Mouse (Mus musculus) megakaryocyte, embryonic 14.5 days (primary cell): Measurements from ENCODE around the gene Aunip. TPM values are rescaled to one million over a fixed set of nuclear protein-coding genes. Genes with fewer than 3 reads are reported as not detected.

Experiments used
- H3K27me3 ChIP-seq: replicated peaks from 2 replicates; pipeline ENCODE3; 2012; ENCODE audit warnings: inconsistent platforms
- H3K36me3 ChIP-seq: replicated peaks from 2 replicates; pipeline ENCODE3; 2012; ENCODE audit warnings: low read length, inconsistent platforms, mixed read lengths
- H3K4me1 ChIP-seq: 2 replicates; pipeline ENCODE4 v1.6.1; 2012; ENCODE audit warnings: inconsistent platforms
- H3K4me3 ChIP-seq: replicated peaks from 2 replicates; pipeline ENCODE3; 2012; ENCODE audit warnings: moderate library complexity, mild to moderate bottlenecking, inconsistent platforms
- H3K9me3 ChIP-seq: 2 replicates; pipeline ENCODE4 v1.6.1; 2012; ENCODE audit warnings: inconsistent platforms
- FLI1 ChIP-seq: IDR thresholded peaks from 2 replicates; pipeline ENCODE4 v1.6.1; 2012; ENCODE audit warnings: low read length, inconsistent platforms, mixed read lengths
- GATA1 ChIP-seq: IDR thresholded peaks from 3 replicates; pipeline ENCODE4 v1.6.1; 2012; ENCODE audit warnings: mixed read lengths, low read length, inconsistent platforms, borderline replicate concordance
- polyA plus RNA-seq: library from polyadenylated mRNA; stranded (reverse); fragments of >175 nt; gene quantifications from 2 replicates; pipeline ENCODE4 v1.2.3, GENCODE M21; 2012; ENCODE audit warnings: low replicate concordance; ENCODE audit not compliant: insufficient read depth

Aunip gene
- polyA plus RNA-seq: 0.54 TPM in 1 of 2 replicates, not detected in the other

DNA sequence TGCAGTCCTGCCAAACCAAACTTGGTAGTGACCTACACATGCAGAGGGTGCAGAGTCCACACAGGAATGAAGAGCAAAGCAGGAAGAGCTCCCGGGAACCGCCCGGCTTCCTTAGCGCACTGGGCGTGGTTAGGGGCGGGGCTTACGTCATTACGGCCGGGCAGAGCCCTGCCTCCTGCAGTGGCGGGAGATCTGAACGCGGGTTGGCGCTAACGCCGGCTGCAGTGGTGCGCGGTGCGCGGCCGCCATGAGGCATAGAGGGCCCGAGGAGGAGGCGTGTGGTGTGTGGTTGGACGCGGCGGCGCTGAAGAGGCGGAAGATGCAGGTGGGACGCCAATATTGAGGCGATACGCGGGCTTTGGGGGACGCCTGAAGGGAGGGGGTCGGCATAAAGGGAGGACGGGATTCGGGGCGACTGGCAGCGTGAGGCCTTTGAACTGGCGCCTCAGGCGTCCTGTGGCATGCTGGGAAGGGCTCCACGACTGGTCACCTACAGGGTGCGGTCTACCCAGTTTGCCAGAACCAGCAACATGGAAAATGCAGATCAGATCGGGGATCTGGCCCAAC lies at the start of gene Aunip:
Gene Aunip (plus strand): TSS at position 155 of the 567 bp plus-strand sequence.
- no peak for TF ChIP-seq GATA1
- no peak for TF ChIP-seq FLI1
- Histone ChIP-seq H3K27me3 (no peaks in the 10 kb centered on the region), H3K4me1 (peaks cover 56% of the 10 kb centered on the region)

DNA sequence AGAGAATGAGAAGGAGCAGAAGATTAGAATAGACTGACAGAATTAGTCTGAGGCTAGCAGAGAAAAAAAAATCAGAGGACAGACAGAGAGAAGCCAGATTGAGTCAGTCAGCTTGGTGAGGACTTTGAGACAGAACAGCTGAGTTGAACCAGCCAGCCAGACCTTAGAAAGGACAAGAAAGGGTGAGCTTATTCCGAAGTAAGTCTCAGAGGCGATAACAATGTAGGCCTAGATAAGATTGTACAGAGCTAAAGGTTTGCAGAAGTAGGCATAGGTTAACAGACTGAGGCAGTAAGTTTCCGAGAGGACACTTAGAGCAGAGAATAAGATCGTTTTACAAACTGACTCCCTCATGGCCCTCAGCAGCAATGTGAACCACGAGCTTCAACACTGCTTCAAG lies 49.5 kb upstream of the Aunip start:
- TF ChIP-seq GATA1 (no peak), FLI1 (no peak)
- peaks cover 4% of the 10 kb centered on the region for H3K36me3 ChIP-seq
- H3K27me3 ChIP-seq: peaks cover 5% of the 10 kb centered on the region
- no peak overlapping the region for H3K4me3 ChIP-seq
- peaks cover 67% of the 10 kb centered on the region for H3K4me1 ChIP-seq
- H3K9me3 ChIP-seq: peaks cover 8% of the 10 kb centered on the region

More for the DNA sequence above, at the start of gene Aunip:
- Histone ChIP-seq H3K9me3 (peaks cover 16% of the 10 kb centered on the region; the same call in 1 of the 2 replicates), H3K4me3 (peak within 1 kb of the TSS; percentile 96), H3K36me3 (peaks cover 40% of the 10 kb centered on the region)

DNA sequence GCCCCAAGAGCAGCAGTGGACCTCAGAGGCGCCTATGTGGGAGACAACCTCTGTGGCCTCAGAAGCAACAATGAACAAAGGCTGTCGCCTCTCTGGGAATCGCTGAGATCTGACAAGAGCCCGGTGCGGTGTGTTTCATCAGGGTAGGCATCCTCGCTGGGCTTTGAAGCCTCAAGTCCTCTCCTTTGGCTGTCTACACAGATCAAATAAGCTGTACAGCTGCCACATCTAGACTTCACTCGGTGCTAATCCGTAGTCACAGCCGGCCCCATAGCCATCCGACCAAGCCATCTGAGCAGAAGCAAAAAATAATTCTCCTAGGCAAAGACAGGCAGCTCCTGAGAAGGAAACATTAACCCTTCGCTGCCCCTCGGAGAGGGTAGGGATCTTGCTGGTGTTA lies 45.0 kb upstream of the Aunip start:
- Histone ChIP-seq H3K4me1 (peaks cover 46% of the 10 kb centered on the region), H3K36me3 (peaks cover 6% of the 10 kb centered on the region), H3K27me3 (peaks cover 2% of the 10 kb centered on the region), H3K4me3 (no peak overlapping the region), H3K9me3 (peaks cover 8% of the 10 kb centered on the region)
- TF ChIP-seq GATA1 (no peak), FLI1 (no peak)

GRCm38 (mm10) chr4:134466381-134467262 lies 44.2 kb upstream of the Aunip start:
- H3K4me1 ChIP-seq: peaks cover 39% of the 10 kb centered on the region
- no peak for TF ChIP-seq FLI1
- TF ChIP-seq GATA1: no peak

GRCm38 (mm10) chr4:134467435-134468214 lies 43.2 kb upstream of the Aunip start:
- Histone ChIP-seq H3K27me3 (peaks cover 2% of the 10 kb centered on the region), H3K9me3 (peaks cover 8% of the 10 kb centered on the region), H3K4me1 (peaks cover 37% of the 10 kb centered on the region), H3K36me3 (peaks cover 23% of the 10 kb centered on the region), H3K4me3 (peak overlapping the region; percentile 92)
- TF ChIP-seq GATA1 (no peak), FLI1 (no peak)

More at GRCm38 (mm10) chr4:134466381-134467262, 44.2 kb upstream of the Aunip start:
- no peak overlapping the region for H3K4me3 ChIP-seq
- peaks cover 8% of the 10 kb centered on the region for H3K9me3 ChIP-seq
- H3K36me3 ChIP-seq: peaks cover 13% of the 10 kb centered on the region
- H3K27me3 ChIP-seq: peaks cover 2% of the 10 kb centered on the region

GRCm38 (mm10) chr4:134468215-134468575 lies 42.6 kb upstream of the Aunip start, which contains the start of gene Stmn1:
Stmn1 (plus strand) TSS chr4:134468320.
- no peak for TF ChIP-seq FLI1
- no peak for TF ChIP-seq GATA1
- peaks cover 37% of the 10 kb centered on the region for H3K4me1 ChIP-seq

DNA sequence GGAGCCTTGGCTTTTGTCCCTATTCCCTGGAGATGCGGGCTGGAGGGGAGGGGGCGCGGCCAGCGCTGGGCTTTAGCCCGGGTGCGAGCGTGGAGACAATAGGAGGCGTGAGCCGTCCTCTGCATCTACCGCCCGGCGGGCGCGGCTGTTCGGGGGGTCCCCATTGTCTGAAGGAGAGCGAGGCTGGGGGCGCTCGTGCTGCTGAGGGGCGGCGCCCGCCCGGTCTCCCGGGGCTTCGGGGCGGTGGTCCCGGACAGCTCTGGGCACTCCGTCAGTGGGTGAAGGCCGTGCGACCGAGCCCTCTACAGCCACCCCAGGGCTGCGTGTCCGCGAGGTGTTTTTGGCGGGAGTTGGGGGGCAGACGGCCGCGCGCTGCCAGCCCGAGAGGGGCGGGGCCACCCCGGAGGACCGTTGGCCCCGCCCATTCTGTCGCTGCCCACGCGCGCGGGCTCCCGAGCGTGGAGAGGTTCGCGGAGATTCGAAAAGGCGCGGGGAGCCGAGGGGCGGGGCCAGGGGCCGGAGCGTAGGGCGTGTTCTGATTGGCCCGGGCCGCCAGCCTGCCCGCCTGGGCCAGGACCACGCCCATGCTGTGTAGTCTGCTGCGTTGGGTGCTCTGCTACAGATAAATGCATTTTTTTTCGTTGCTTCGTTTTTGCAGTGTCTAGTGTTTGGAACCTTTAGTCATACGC lies 42.1 kb upstream of the Aunip start:
- peak overlapping the region; percentile 92 for H3K4me3 ChIP-seq

More at GRCm38 (mm10) chr4:134468215-134468575, 42.6 kb upstream of the Aunip start, which contains the start of gene Stmn1:
- peaks cover 27% of the 10 kb centered on the region for H3K36me3 ChIP-seq
- H3K27me3 ChIP-seq: peaks cover 2% of the 10 kb centered on the region
- H3K9me3 ChIP-seq: peaks cover 6% of the 10 kb centered on the region
- peak within 1 kb of the TSS; percentile 92 for H3K4me3 ChIP-seq

GRCm38 (mm10) chr4:134469341-134469796 lies 41.4 kb upstream of the Aunip start:
- Histone ChIP-seq H3K9me3 (no peaks in the 10 kb centered on the region), H3K4me1 (peaks cover 35% of the 10 kb centered on the region), H3K36me3 (peaks cover 31% of the 10 kb centered on the region), H3K4me3 (peak overlapping the region; percentile 92), H3K27me3 (peaks cover 2% of the 10 kb centered on the region)
- TF ChIP-seq GATA1 (no peak), FLI1 (no peak)

More for the DNA sequence above, 42.1 kb upstream of the Aunip start:
- TF ChIP-seq FLI1 (no peak), GATA1 (no peak)
- peaks cover 25% of the 10 kb centered on the region for H3K36me3 ChIP-seq
- peaks cover 2% of the 10 kb centered on the region for H3K27me3 ChIP-seq
- peaks cover under 1% of the 10 kb centered on the region for H3K9me3 ChIP-seq
- peaks cover 37% of the 10 kb centered on the region for H3K4me1 ChIP-seq

DNA sequence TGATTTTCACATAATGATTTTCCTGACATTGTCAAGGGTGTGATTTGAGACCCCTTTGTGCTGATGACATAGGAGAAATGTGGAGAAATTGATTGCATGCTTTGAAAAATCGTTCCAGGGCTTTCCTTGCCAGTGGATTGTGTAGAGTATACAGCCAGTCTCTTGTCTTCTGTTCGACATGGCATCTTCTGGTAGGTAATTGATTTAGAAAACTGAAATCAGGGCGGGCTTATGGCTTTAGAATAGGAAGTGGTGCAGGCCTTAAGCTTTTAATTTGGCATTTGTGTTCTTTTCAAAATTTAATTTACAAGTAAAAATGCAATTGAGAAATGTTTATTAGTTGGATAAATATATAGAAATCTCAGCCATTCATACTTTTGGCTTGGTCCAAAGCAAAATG lies 40.8 kb upstream of the Aunip start:
- H3K4me1 ChIP-seq: peaks cover 29% of the 10 kb centered on the region
- peaks cover 37% of the 10 kb centered on the region for H3K36me3 ChIP-seq
- H3K9me3 ChIP-seq: no peaks in the 10 kb centered on the region
- no peak overlapping the region for H3K4me3 ChIP-seq
- H3K27me3 ChIP-seq: peaks cover 2% of the 10 kb centered on the region
- no peak for TF ChIP-seq FLI1
- no peak for TF ChIP-seq GATA1
